Mouse (Mus musculus) C2C12 (cell line): ENCODE results near the gene Rapsn. TPM values are rescaled to one million over a fixed set of nuclear protein-coding genes. Genes with fewer than 3 reads are reported as not detected.

Experiments
- H3K27me3 ChIP-seq: one replicate; pipeline ENCODE4 v1.6.1; 2011; ENCODE audit not compliant: control insufficient read depth, insufficient read depth, insufficient read length
- H3K36me3 ChIP-seq: one replicate; pipeline ENCODE4 v1.6.1; 2011; ENCODE audit not compliant: control insufficient read depth, insufficient read depth
- H3K4me3 ChIP-seq: one replicate; pipeline ENCODE4 v1.5.1; 2011; ENCODE audit warnings: mild to moderate bottlenecking, control low read depth; ENCODE audit not compliant: poor library complexity, insufficient read depth, severe bottlenecking
- H3K79me2 ChIP-seq: one replicate; pipeline ENCODE4 v1.6.1; 2011; ENCODE audit not compliant: control insufficient read depth, insufficient read depth
- H3K79me3 ChIP-seq: one replicate; pipeline ENCODE4 v1.6.1; 2011; ENCODE audit warnings: low read depth, control low read depth
- H3ac ChIP-seq: one replicate; pipeline ENCODE3; 2011; ENCODE audit warnings: low read depth; ENCODE audit not compliant: control insufficient read depth, insufficient read length
- CEBPB ChIP-seq: IDR thresholded peaks from one replicate; pipeline ENCODE4 v1.6.1; 2011; ENCODE audit warnings: low read depth, mild to moderate bottlenecking, control low read depth, moderate library complexity
- CTCF ChIP-seq: IDR thresholded peaks from one replicate; pipeline ENCODE4 v1.5.1; 2011; ENCODE audit not compliant: control insufficient read depth, insufficient read depth, insufficient read length
- FOSL1 ChIP-seq: IDR thresholded peaks from one replicate; pipeline ENCODE4 v1.8.0; 2011; ENCODE audit warnings: mild to moderate bottlenecking, low read length; ENCODE audit not compliant: poor library complexity, insufficient read depth, severe bottlenecking
- MAX ChIP-seq: IDR thresholded peaks from one replicate; pipeline ENCODE4 v1.6.1; 2011; ENCODE audit warnings: mild to moderate bottlenecking, control low read depth
- MYOD1 ChIP-seq: IDR thresholded peaks from one replicate; pipeline ENCODE4 v1.6.1; 2011; ENCODE audit warnings: low read depth; ENCODE audit not compliant: control insufficient read depth, insufficient read length
- MYOG ChIP-seq: IDR thresholded peaks from one replicate; pipeline ENCODE4 v1.6.1; 2011; ENCODE audit not compliant: control insufficient read depth, insufficient read length; ENCODE audit errors: extremely low read depth
- USF1 ChIP-seq: IDR thresholded peaks from one replicate; pipeline ENCODE4 v1.6.1; 2011; ENCODE audit warnings: low read depth, mild to moderate bottlenecking, control low read depth, moderate library complexity
- polyA plus RNA-seq: library from polyadenylated mRNA; unstranded; fragments of >200 nt; fragmentation: generic; extraction: Trizol; gene quantifications from one replicate; pipeline ENCODE4 v1.2.1, GENCODE M21; 2012; ENCODE audit warnings: missing spikeins

The Rapsn gene
- polyA plus RNA-seq, 1 experiment = 122 TPM

DNA sequence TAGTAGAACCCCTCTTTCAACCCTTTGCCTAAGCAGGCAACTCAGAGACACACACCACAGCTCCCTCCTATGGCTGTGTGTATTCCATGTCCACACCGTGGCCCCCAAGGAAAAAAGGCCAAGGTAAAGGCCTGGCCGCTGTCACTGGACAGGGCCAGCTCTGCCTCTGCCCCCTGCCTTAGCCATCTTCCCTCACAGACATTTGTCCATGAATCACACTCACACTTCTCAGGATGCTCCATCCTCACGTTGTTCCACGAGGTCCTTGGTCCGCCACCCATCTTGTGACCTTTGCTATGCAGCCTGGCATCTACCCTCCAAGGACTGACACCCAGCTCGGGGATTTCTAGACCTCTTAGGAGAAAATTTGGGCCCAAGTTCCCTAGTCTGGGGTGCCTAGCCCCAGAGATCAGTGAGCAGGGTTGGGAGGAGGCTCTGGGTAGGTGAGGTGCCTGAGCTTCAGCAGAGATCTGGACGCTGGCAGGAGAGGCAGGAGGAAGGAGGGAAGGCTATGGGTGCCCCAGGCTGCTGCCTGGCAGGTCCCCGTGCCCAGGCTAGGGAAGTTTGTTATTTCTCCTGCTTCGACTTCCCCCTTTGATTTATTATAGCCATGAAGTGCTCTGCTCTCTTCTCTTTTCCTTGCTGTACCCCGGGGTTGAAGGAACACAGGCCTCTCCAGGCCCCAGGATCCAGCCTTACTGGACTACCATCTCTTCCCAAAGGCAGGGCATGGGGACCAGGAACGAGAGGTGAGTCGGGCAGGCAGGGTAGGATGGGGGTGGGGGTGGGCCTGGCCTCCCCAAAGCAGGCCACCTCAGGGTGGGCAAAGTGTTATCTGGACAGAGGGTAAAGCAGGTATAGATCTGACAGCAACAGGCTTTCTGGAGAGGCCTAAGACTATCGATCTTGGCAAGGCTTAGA lies 46.6 kb downstream of the Rapsn start, which contains the start of gene Spi1:
TSS of gene Spi1 (plus strand) at position 616 of the 921 bp plus-strand sequence.
- TF ChIP-seq CEBPB (no peak), MYOD1 (no peak), MYOG (no peak), CTCF (no peak), MAX (no peak), USF1 (no peak), FOSL1 (no peak)
- H3K4me3 ChIP-seq = no peak within 1 kb of the TSS
- no peak within 1 kb of the TSS for H3ac ChIP-seq
- H3K36me3 ChIP-seq = no peaks in the 10 kb centered on the region
- no peaks in the 10 kb centered on the region for H3K79me3 ChIP-seq
- no peaks in the 10 kb centered on the region for H3K79me2 ChIP-seq
- peaks cover 15% of the 10 kb centered on the region for H3K27me3 ChIP-seq

DNA sequence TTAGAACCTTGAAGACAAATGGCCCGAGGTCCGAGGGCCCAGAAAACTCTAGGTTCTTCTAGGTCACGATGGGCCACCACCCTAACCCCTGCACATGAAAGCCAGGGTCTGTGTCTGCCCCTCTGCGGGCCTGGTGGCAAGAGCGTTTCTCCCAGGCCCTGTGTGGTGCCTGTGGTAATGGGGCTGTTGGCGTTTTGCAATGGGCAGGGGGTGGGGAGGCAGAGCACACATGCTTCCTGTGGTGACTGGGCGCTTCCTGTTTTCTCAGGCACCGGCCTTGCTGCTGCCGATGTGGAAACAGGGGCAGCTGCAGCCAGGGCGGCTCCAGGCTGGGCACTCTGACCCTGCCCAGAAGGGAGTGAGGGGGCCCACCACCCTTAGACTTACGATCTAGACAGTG lies 47.4 kb downstream of the Rapsn start:
- TF ChIP-seq MYOD1 (no peak), FOSL1 (no peak), MYOG (no peak), CEBPB (no peak), MAX (no peak), USF1 (no peak)
- Histone ChIP-seq H3K79me2 (no peaks in the 10 kb centered on the region), H3K36me3 (no peaks in the 10 kb centered on the region), H3K79me3 (no peaks in the 10 kb centered on the region), H3K4me3 (no peak overlapping the region), H3ac (no peak overlapping the region), H3K27me3 (peaks cover 17% of the 10 kb centered on the region)

DNA sequence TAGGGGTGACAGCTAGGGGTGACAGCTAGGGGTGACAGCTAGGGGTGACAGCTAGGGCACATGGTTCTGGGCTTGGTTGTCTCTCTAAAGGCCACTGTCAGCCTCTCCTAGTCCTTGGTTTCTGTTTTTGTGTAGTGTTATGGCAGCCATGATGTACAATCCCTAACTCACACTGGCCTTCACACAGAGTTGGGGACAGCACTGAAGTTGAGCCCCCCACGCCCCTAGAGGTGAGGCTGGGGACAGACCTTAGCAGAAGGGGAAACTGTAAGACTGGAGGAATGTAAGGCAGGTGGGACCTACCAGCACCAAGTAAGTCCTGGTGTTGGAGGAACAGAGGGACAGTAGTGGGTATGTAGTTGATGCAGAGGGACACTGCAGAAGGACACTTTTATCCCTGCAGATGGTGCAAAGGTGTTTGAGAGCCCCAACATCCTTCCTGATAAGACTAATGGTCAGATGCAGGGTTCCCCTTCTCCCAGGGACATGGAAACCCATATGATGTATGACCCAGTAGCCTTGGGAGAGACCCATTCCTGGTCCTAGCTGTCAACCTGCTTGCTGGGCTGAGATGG lies 48.0 kb downstream of the Rapsn start:
- H3K4me3 ChIP-seq = no peak overlapping the region
- TF ChIP-seq MYOG = no peak
- TF ChIP-seq CTCF = no peak
- no peak for TF ChIP-seq USF1
- no peak for TF ChIP-seq CEBPB
- no peak for TF ChIP-seq MYOD1
- no peak for TF ChIP-seq FOSL1
- TF ChIP-seq MAX = no peak
- H3K36me3 ChIP-seq = no peaks in the 10 kb centered on the region

DNA sequence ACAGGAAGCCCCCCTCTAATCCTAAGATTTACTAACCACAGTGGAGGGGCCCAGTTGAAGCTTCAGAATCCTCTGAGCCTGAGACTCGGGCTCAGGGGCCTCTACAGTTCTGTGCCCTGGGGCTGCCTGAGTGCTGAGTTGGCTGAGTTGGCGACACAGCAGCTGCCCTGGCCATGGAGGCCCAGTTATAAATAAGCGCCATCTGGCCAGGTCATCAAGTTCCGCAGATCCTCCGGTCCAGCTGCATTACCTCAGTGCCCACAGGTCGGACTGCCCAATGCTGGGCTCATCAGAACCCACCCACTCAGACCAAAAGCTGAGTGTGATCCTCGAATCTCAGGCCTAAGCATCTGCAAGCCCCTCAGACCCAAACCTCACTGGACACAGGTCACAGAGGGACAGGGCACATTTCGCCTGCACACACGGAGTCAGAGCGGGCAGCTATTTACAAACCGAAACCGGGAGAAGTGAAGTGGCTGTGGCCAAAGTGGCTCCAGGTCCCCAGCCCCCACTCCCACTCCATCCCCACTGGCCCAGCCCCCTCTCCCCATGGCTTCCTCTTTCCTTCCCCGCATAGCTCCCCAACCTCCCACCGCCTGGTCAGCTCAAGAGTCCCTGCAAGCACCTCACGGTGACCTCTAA lies 48.9 kb downstream of the Rapsn start:
- TF ChIP-seq FOSL1 = no peak
- no peak for TF ChIP-seq MYOG
- TF ChIP-seq CEBPB = no peak
- TF ChIP-seq USF1 = no peak
- TF ChIP-seq MAX = no peak
- no peak for TF ChIP-seq MYOD1
- TF ChIP-seq CTCF = no peak
- Histone ChIP-seq H3K79me3 (no peaks in the 10 kb centered on the region), H3K36me3 (no peaks in the 10 kb centered on the region), H3K79me2 (no peaks in the 10 kb centered on the region), H3ac (no peak overlapping the region), H3K4me3 (no peak overlapping the region), H3K27me3 (peaks cover 6% of the 10 kb centered on the region)

More for the DNA sequence above, 48.0 kb downstream of the Rapsn start:
- Histone ChIP-seq H3ac (no peak overlapping the region), H3K79me2 (no peaks in the 10 kb centered on the region), H3K27me3 (peaks cover 12% of the 10 kb centered on the region), H3K79me3 (no peaks in the 10 kb centered on the region)

DNA sequence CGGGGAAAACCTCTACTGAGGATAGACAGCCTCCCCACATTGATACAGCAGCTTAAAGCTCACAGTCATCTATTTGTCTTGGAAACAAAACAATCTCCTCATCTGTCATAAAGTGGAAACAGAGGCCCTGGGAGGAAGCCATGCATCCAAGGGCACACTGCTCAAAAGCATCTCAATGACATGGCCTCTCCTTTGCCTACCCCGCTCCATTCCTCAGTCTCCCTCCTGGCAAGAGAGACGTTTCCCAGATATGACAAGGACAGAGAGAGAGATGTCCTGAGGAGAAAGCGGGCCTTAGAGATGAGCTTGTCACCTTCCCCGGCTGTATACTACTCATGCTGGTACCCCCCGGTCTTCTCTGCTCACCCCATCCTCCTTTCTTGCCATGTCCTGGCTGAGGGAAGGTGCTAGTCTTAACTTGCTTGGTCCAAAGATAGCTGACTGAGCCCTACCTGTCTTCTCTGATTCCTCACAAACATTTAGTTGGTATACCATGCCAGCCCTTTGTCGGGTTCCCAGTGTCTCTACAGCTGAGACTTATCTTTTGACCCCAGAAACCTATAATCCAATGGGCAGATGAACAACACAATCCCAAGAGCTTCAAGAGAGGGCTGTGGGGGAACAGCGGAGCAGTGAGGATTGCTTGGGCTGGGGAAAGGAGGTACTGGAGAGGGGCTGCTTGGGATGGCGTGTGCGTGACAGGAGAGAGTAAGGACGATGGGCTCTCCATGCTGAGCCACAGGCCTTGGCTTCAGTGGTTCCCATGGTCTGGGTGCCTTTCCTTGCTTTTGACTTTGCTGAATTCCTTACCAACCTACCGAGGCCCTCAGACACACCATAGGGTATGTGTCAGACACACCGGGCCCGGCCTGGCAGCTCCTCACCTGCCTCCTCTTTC lies 50.3 kb downstream of the Rapsn start:
- no peaks in the 10 kb centered on the region for H3K79me3 ChIP-seq
- no peak for TF ChIP-seq CTCF
- TF ChIP-seq CEBPB = no peak
- no peak for TF ChIP-seq FOSL1
- TF ChIP-seq MYOG = no peak
- no peak for TF ChIP-seq MYOD1
- TF ChIP-seq MAX = no peak
- no peak for TF ChIP-seq USF1
- peaks cover 6% of the 10 kb centered on the region for H3K27me3 ChIP-seq
- H3ac ChIP-seq = no peak overlapping the region
- no peak overlapping the region for H3K4me3 ChIP-seq
- no peaks in the 10 kb centered on the region for H3K79me2 ChIP-seq
- H3K36me3 ChIP-seq = no peaks in the 10 kb centered on the region
